Mouse (Mus musculus): ENCODE measurements around the gene Bricd5. TPM values are rescaled to one million over a fixed set of nuclear protein-coding genes. Genes with fewer than 3 reads are reported as not detected.
A peak's percentile ranks its signal among the peaks of the same experiment; 100 is the strongest.
"Not testable (repeated sequence)": the region's sequence is repeated elsewhere in the genome, so short reads cannot be mapped to it uniquely, and the experiment has no call there.

The Bricd5 gene
- total and polyA plus RNA-seq, 3 experiments, result 0.98 TPM; not detected in 2

GRCm38 (mm10) chr17:24455523-24456206 lies 18.0 kb upstream of the Bricd5 start:
- H3K9me3 ChIP-seq (replicated peaks; ENCODE audit: low read length); dilution Hi-C loops (cut with MboI; ENCODE audit: extremely low pct_ligation_motif_present, extremely low pct_unique_long_range_greater_than_20kb, low sequenced_read_pairs); H3K9ac ChIP-seq (ENCODE audit: insufficient read depth, low read depth); in situ Hi-C loops (cut with MboI; ENCODE audit: low pct_ligation_motif_present, low pct_unique_long_range_greater_than_20kb, low sequenced_read_pairs); DNase-seq (ENCODE audit: extremely low read depth); H3K27ac ChIP-seq (ENCODE audit: insufficient read depth, low read depth); H3K27me3 ChIP-seq (replicated peaks): not testable (repeated sequence)
- H3K36me3 ChIP-seq (replicated peaks in 1 of 2; ENCODE audit: control insufficient read depth in 1 of 2, insufficient read depth in 1 of 2, low read length in 1 of 2), result peaks cover 9 to 19% of the 10 kb centered on the region in 2 experiments
- peaks cover 15% of the 10 kb centered on the region for H3K79me2 ChIP-seq (replicated peaks; ENCODE audit: control insufficient read depth, extremely low read depth, insufficient read depth, poor library complexity, severe bottlenecking)
- H3K4me3 ChIP-seq (replicated peaks in 1 of 3; ENCODE audit: low read depth in 2 of 3, low read length in 2 of 3, poor library complexity in 1 of 3), result peak overlapping the region in 2 of 3 experiments; percentile 28 to 91
- peak overlapping the region; percentile 27; the same call in 1 of the 2 replicates for H3K4me2 ChIP-seq (ENCODE audit: insufficient read depth, low read depth, poor library complexity, severe bottlenecking)
- TF ChIP-seq CTCF (conservative IDR thresholded peaks at IDR 0.05 in 1 of 2, IDR thresholded peaks at IDR 0.05 in 1 of 2; ENCODE audit: low read depth in 2 of 2, low read length in 2 of 2), result peak in 1 of 2 experiments; percentile 12; a peak in 1 of 4 replicates
- H3K4me1 ChIP-seq (ENCODE audit: control insufficient read depth in 1 of 2, insufficient read depth in 2 of 2), result peaks cover 0 to 18% of the 10 kb centered on the region in 2 experiments; a peak in 2 of 4 replicates

- no peaks in the 10 kb centered on the region for H3K79me2 ChIP-seq (replicated peaks; ENCODE audit: control insufficient read depth, extremely low read depth, insufficient read depth, poor library complexity, severe bottlenecking)
- H3K27me3 ChIP-seq (replicated peaks), result no peaks in the 10 kb centered on the region
- H3K36me3 ChIP-seq (replicated peaks in 1 of 2; ENCODE audit: control insufficient read depth in 1 of 2, insufficient read depth in 1 of 2, low read length in 1 of 2), result peaks cover 3 to 15% of the 10 kb centered on the region in 2 experiments
- H3K4me3 ChIP-seq (replicated peaks in 1 of 3; ENCODE audit: low read depth in 2 of 3, low read length in 2 of 3, poor library complexity in 1 of 3), result no peak overlapping the region
- H3K9me3 ChIP-seq (replicated peaks; ENCODE audit: low read length), result no peaks in the 10 kb centered on the region
- H3K27ac ChIP-seq (ENCODE audit: insufficient read depth, low read depth), result no peak overlapping the region
- peak; percentile 56 for DNase-seq (ENCODE audit: extremely low read depth)
- peaks cover 4 to 7% of the 10 kb centered on the region in 2 experiments; a peak in 2 of 4 replicates for H3K4me1 ChIP-seq (ENCODE audit: control insufficient read depth in 1 of 2, insufficient read depth in 2 of 2)
- H3K9ac ChIP-seq (ENCODE audit: insufficient read depth, low read depth), result no peak overlapping the region
- H3K4me2 ChIP-seq (ENCODE audit: insufficient read depth, low read depth, poor library complexity, severe bottlenecking), result no peak overlapping the region
- TF ChIP-seq BHLHE40 (IDR thresholded peaks at IDR 0.05; ENCODE audit: low read depth, low read length), result no peak
- TF ChIP-seq EP300 (IDR thresholded peaks at IDR 0.05; ENCODE audit: low read length), result no peak
- TF ChIP-seq MAFK (IDR thresholded peaks at IDR 0.05; ENCODE audit: insufficient replicate concordance, low read length), result no peak
- no peak for TF ChIP-seq PAX5 (IDR thresholded peaks at IDR 0.05; ENCODE audit: low read length)
- TF ChIP-seq SMC3 (IDR thresholded peaks at IDR 0.05; ENCODE audit: low read depth, low read length), result peak; percentile 43
- TF ChIP-seq MEF2A (IDR thresholded peaks at IDR 0.05; ENCODE audit: borderline replicate concordance, low read depth, low read length), result no peak
- TF ChIP-seq CHD2 (IDR thresholded peaks at IDR 0.05; ENCODE audit: low read length), result no peak
- no peak for TF ChIP-seq MAZ (IDR thresholded peaks at IDR 0.05; ENCODE audit: low read depth, low read length)
- no peak for TF ChIP-seq KAT2A (IDR thresholded peaks at IDR 0.05; ENCODE audit: insufficient replicate concordance, low read length)
- no peak for TF ChIP-seq CHD1 (IDR thresholded peaks at IDR 0.05; ENCODE audit: low read depth, low read length)
- TF ChIP-seq ZNF384 (IDR thresholded peaks at IDR 0.05; ENCODE audit: low read depth, low read length), result no peak
- TF ChIP-seq RAD21 (IDR thresholded peaks at IDR 0.05; ENCODE audit: low read depth, low read length), result peak; percentile 69
- TF ChIP-seq MYC (IDR thresholded peaks at IDR 0.05; ENCODE audit: low read depth, low read length), result no peak
- TF ChIP-seq ZKSCAN1 (IDR thresholded peaks at IDR 0.05; ENCODE audit: borderline replicate concordance, low read depth, low read length), result no peak
- no peak for TF ChIP-seq JUND (conservative IDR thresholded peaks at IDR 0.05; ENCODE audit: low read depth, low read length)
- TF ChIP-seq UBTF (IDR thresholded peaks at IDR 0.05; ENCODE audit: low read depth, low read length), result no peak
- no peak for TF ChIP-seq ETS1 (conservative IDR thresholded peaks at IDR 0.05; ENCODE audit: low read depth, low read length)
- TF ChIP-seq CTCF (conservative IDR thresholded peaks at IDR 0.05 in 1 of 2, IDR thresholded peaks at IDR 0.05 in 1 of 2; ENCODE audit: low read depth in 2 of 2, low read length in 2 of 2), result peak in 1 of 2 experiments; percentile 63; a peak in 2 of 4 replicates
- TF ChIP-seq ZC3H11A (IDR thresholded peaks at IDR 0.05; ENCODE audit: low read depth, low read length), result no peak
- TF ChIP-seq MXI1 (IDR thresholded peaks at IDR 0.05; ENCODE audit: low read depth, low read length), result no peak
- no peak for TF ChIP-seq NRF1 (IDR thresholded peaks at IDR 0.05; ENCODE audit: low read depth, low read length)
- in situ Hi-C loops (cut with MboI; ENCODE audit: low pct_ligation_motif_present, low pct_unique_long_range_greater_than_20kb, low sequenced_read_pairs), result no loop called here
- dilution Hi-C loops (cut with MboI; ENCODE audit: extremely low pct_ligation_motif_present, extremely low pct_unique_long_range_greater_than_20kb, low sequenced_read_pairs), result no loop called here
Observed at GRCm38 (mm10) chr17:24461580-24461979, 12.1 kb upstream of the Bricd5 start.
